Mouse (Mus musculus) G1E (cell line): ENCODE data around the gene Tmem204.

Source experiments
- CTCF ChIP-seq: IDR thresholded peaks from 2 replicates; pipeline ENCODE4 v1.5.1; 2012; ENCODE audit warnings: low read depth, low read length, inconsistent platforms, mixed read lengths
- GATA1 ChIP-seq: IDR thresholded peaks from 2 replicates; pipeline ENCODE4 v1.6.1; 2012; ENCODE audit warnings: borderline replicate concordance, low read length, inconsistent platforms, mixed read lengths
- GATA2 ChIP-seq: IDR thresholded peaks from 2 replicates; pipeline ENCODE4 v1.6.1; 2012; ENCODE audit warnings: low read depth, low read length, inconsistent platforms, borderline replicate concordance
- POLR2AphosphoS5 ChIP-seq: IDR thresholded peaks from 2 replicates; pipeline ENCODE4 v1.6.1; 2012; ENCODE audit warnings: low read depth, low read length, inconsistent platforms; ENCODE audit not compliant: insufficient replicate concordance
- TAL1 ChIP-seq: conservative IDR thresholded peaks from 2 replicates; pipeline ENCODE4 v1.6.1; 2012; ENCODE audit warnings: low read depth, low read length, inconsistent platforms, mixed read lengths

- TF ChIP-seq CTCF (no peak), TAL1 (no peak), GATA1 (no peak), GATA2 (no peak), POLR2AphosphoS5 (no peak)
Measured at GRCm38 (mm10) chr17:25044879-25045278, 38.5 kb downstream of the Tmem204 start.
